Mouse (Mus musculus) hindbrain, embryonic 13.5 days (tissue): ENCODE results near the gene Tcte3. TPM values are rescaled to one million over a fixed set of nuclear protein-coding genes. Genes with fewer than 3 reads are reported as not detected.
"Not testable (repeated sequence)": the region's sequence is repeated elsewhere in the genome, so short reads cannot be mapped to it uniquely, and the experiment has no call there.

Experiments used
- ATAC-seq: fragments of 200-750 bp; cut with Nextera tagmentation; 2 replicates; pipeline ENCODE4 v1.8.0; 2017; ENCODE audit warnings: moderate TSS enrichment; ENCODE audit not compliant: low FRiP score
- H3K27ac ChIP-seq: fragments of 300-500 bp; sonication (generic); 2 replicates; pipeline ENCODE4 v1.5.1; 2015; ENCODE audit warnings: inconsistent platforms, mild to moderate bottlenecking, moderate library complexity
- H3K27me3 ChIP-seq: fragments of 300-500 bp; sonication (generic); 2 replicates; pipeline ENCODE4 v1.6.1; 2015; ENCODE audit warnings: mild to moderate bottlenecking, inconsistent platforms
- H3K36me3 ChIP-seq: fragments of 300-500 bp; sonication (generic); 2 replicates; pipeline ENCODE4 v1.6.1; 2015; ENCODE audit warnings: mild to moderate bottlenecking, inconsistent platforms
- H3K4me1 ChIP-seq: fragments of 300-500 bp; sonication (generic); replicated peaks from 2 replicates; pipeline ENCODE4 v1.6.1; 2015; ENCODE audit warnings: inconsistent platforms
- H3K4me2 ChIP-seq: fragments of 300-500 bp; sonication (generic); 2 replicates; pipeline ENCODE4 v1.6.1; 2015; ENCODE audit warnings: inconsistent platforms, mild to moderate bottlenecking, moderate library complexity
- H3K4me3 ChIP-seq: fragments of 300-500 bp; sonication (generic); 2 replicates; pipeline ENCODE4 v1.5.1; 2015; ENCODE audit warnings: mild to moderate bottlenecking, inconsistent platforms
- H3K9ac ChIP-seq: fragments of 300-500 bp; sonication (generic); 2 replicates; pipeline ENCODE4 v1.6.1; 2015; ENCODE audit warnings: mild to moderate bottlenecking, inconsistent platforms
- H3K9me3 ChIP-seq: fragments of 300-500 bp; sonication (generic); 2 replicates; pipeline ENCODE4 v1.6.1; 2016; ENCODE audit warnings: inconsistent platforms
- WGBS: fragments of 180-500 bp; shearing (Covaris S2); methylation state at CpG from one replicate; pipeline ENCODE4 v1.1.7; 2015; 5-methylcytosine and 5-hydroxymethylcytosine counted together
- polyA plus RNA-seq: library from polyadenylated mRNA; unstranded; fragments of >200 nt; fragmentation: Nextera tagmentation; extraction: Ambion mirVana; gene quantifications from 2 replicates; pipeline ENCODE4 v1.2.1, GENCODE M21; 2015

Tcte3 gene
- polyA plus RNA-seq, 1 experiment from 2014 or later: not detected

DNA sequence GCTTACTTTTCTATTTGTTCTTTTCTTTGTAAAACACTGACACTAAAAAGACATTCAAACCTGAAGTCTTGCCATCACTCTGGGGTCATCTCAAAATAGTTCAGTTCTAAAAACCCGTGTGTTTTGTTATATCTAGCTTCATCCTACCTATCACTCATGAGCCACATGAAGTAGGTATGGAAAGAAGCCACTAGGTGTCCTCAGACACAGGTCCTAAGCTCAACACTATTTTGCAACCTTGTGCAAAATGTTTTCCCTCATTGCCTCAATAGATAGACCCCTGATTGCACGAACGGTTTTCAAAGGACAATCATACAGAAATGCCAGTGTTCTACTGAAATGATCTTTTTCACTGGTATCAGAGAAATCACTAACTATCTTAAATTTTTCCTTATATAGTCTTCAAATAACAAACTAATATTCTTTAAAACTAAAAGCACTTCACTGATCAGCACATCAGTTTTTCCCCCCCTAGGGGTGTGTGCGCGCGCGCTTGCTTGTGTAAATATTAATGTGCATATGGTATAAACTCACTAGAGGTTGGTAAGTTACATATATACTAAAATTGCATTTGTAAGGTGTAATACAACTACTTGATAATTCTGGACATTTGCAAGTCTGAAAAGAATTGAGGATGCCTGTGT lies 63.4 kb downstream of the Tcte3 start:
- Histone ChIP-seq H3K4me3 (0 out of 2 replicates have a peak overlapping the region, but pooled peaks have one; percentile 21), H3K4me2 (peak overlapping the region; percentile 40)
- H3K27me3 ChIP-seq, H3K4me1 ChIP-seq, H3K9me3 ChIP-seq, H3K36me3 ChIP-seq, ATAC-seq, H3K27ac ChIP-seq, H3K9ac ChIP-seq: not testable (repeated sequence)
- WGBS: 3% methylated on average over 4 of the region's 7 CpGs

Other genes with a start within 250 kb of the Tcte3 start
- 8.5 and 12.1 TPM in 2 replicates for gene Wdr27, start 98.3 kb downstream of the Tcte3 start, polyA plus RNA-seq
- gene 1600012H06Rik, start 98.3 kb downstream of the Tcte3 start, polyA plus RNA-seq: 31.0 and 32.8 TPM in 2 replicates
- 13.7 and 16.3 TPM in 2 replicates for gene Phf10, start 80.2 kb downstream of the Tcte3 start, polyA plus RNA-seq
- gene 9030025P20Rik, start 63.0 kb downstream of the Tcte3 start, polyA plus RNA-seq: 10.0 and 12.6 TPM in 2 replicates
- gene Gm3417, start 62.7 kb downstream of the Tcte3 start, polyA plus RNA-seq: 1.3 and 1.6 TPM in 2 replicates
- gene Gm3435, start 31.3 kb downstream of the Tcte3 start, polyA plus RNA-seq: 8.9 and 10.0 TPM in 2 replicates
- 97.6 and 104 TPM in 2 replicates for gene Ermard, start 280 bp downstream of the Tcte3 start, polyA plus RNA-seq
- 4.9 and 5.1 TPM in 2 replicates for gene Gm3448, start within 50 bp of the Tcte3 start, polyA plus RNA-seq